Mouse (Mus musculus): Measurements from ENCODE around the gene 4930564D02Rik.

DNA sequence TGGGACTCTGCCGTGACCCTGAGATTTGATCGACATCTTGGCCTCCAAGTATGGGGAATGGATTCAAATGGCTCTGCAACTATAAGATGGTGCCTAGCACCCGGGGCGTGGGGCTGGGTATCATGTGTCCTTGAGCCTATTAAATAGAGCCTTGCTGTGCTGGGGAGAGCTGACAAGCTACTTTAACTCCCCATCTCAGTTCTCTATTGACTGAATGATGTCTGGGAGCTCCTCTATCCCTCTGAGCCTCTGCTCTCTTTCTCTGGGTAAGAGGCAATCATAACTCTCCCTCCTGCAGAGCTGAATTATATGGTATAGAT lies 33.6 kb downstream of the 4930564D02Rik start:
- TF ChIP-seq CTCF (IDR thresholded peaks at IDR 0.05; ENCODE audit: control insufficient read depth, insufficient read depth, insufficient read length): no peak
- no peak for TF ChIP-seq MAX (IDR thresholded peaks at IDR 0.05)
- TF ChIP-seq MYOD1 (IDR thresholded peaks at IDR 0.05; ENCODE audit: control insufficient read depth, insufficient read length, low read depth): no peak
- no peak for TF ChIP-seq USF1 (IDR thresholded peaks at IDR 0.05; ENCODE audit: low read depth)
- TF ChIP-seq MYOG (IDR thresholded peaks at IDR 0.05; ENCODE audit: control insufficient read depth, extremely low read depth, insufficient read length): no peak

All from C2C12 (cell line).